Mouse (Mus musculus) forebrain, embryonic 16.5 days (tissue): Measurements from ENCODE around the gene Lrp8. TPM values are rescaled to one million over a fixed set of nuclear protein-coding genes. Genes with fewer than 3 reads are reported as not detected.

ENCODE experiments used
- ATAC-seq: fragments of 200-750 bp; cut with Nextera tagmentation; 2 replicates; pipeline ENCODE4 v1.8.0; 2017; ENCODE audit warnings: mild to moderate bottlenecking, moderate library complexity
- H3K27ac ChIP-seq: fragments of 300-500 bp; sonication (generic); 2 replicates; pipeline ENCODE4 v1.5.1; 2014; ENCODE audit warnings: low read length, control low read depth
- H3K27me3 ChIP-seq: fragments of 300-500 bp; sonication (generic); replicated peaks from 2 replicates; pipeline ENCODE4 v1.6.1; 2014; ENCODE audit warnings: low read length; ENCODE audit not compliant: control insufficient read depth, insufficient read depth
- H3K36me3 ChIP-seq: fragments of 300-500 bp; sonication (generic); 2 replicates; pipeline ENCODE4 v1.6.1; 2014; ENCODE audit not compliant: control insufficient read depth, insufficient read depth
- H3K4me1 ChIP-seq: fragments of 300-500 bp; sonication (generic); replicated peaks from 2 replicates; pipeline ENCODE4 v1.6.1; 2014; ENCODE audit warnings: low read length; ENCODE audit not compliant: control insufficient read depth, insufficient read depth
- H3K4me2 ChIP-seq: fragments of 300-500 bp; sonication (generic); 2 replicates; pipeline ENCODE4 v1.6.1; 2014; ENCODE audit warnings: mild to moderate bottlenecking, low read length, control low read depth
- H3K4me3 ChIP-seq: fragments of 300-500 bp; sonication (generic); replicated peaks from 2 replicates; pipeline ENCODE4 v1.5.1; 2014; ENCODE audit warnings: mild to moderate bottlenecking, low read length, control low read depth
- H3K9ac ChIP-seq: fragments of 300-500 bp; sonication (generic); replicated peaks from 2 replicates; pipeline ENCODE4 v1.6.1; 2014; ENCODE audit warnings: low read depth, low read length, control low read depth
- H3K9me3 ChIP-seq: fragments of 300-500 bp; sonication (generic); 2 replicates; pipeline ENCODE4 v1.6.1; 2016; ENCODE audit warnings: low read length; ENCODE audit not compliant: control insufficient read depth
- WGBS: fragments of 180-500 bp; shearing (Covaris S2); extraction: QIAGEN DNeasy Blood & Tissue Kit; methylation state at CpG from one replicate; pipeline ENCODE4 v1.1.7; 2014; 5-methylcytosine and 5-hydroxymethylcytosine counted together
- polyA plus RNA-seq: library from polyadenylated mRNA; unstranded; fragments of >200 nt; fragmentation: Nextera tagmentation; extraction: Ambion mirVana; gene quantifications from 2 replicates; pipeline ENCODE4 v1.2.1, GENCODE M21; 2015

The Lrp8 gene
- polyA plus RNA-seq, 1 experiment from 2014 or later, result 71.8 TPM

DNA sequence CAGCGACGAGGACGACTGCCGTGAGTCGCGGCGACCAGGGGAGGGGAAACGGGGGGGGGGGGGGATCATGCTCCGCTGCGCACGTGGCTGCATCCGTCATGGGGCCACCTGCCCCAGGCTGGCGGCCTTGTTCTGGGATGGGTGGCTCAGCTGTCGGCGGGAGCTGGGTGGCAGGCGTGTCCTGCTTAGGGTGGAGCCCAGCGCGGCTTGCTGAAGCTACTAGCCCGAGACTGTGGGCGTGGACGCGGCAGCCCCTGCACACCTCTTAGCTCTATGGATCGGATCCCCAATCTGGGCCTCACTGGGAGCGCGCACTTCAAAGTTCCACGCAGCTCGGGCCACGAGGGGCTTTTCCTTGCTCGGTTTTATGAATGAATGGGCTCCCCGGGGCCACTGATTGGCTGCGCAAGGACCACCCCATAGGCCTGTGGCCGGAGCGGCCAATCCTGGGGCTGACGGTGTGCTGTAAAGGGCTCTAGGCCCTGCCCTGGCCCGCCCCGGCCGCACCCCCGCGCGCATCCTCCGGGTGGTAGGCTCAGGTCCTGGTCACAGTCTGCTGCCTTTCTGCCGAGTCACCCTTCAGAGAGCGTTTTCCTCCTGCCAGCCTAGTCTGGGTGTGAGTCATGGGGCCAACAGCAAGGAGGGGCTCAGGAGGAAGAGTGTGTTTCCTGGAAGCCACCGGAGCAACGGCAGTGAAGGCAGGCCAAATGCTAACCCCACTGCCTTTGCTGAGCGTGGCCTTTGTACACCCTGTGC, 1.5 kb downstream of the Lrp8 start:
- under 1% methylated on average over 46 of the region's 46 CpGs for WGBS
- peak; percentile 65 for ATAC-seq
- peaks cover 54% of the 10 kb centered on the region for H3K4me1 ChIP-seq
- peak overlapping the region; percentile 95 for H3K4me2 ChIP-seq
- no peaks in the 10 kb centered on the region for H3K9me3 ChIP-seq
- H3K36me3 ChIP-seq, result no peaks in the 10 kb centered on the region
- peak overlapping the region; percentile 99 for H3K27ac ChIP-seq
- peak overlapping the region; percentile 82 for H3K4me3 ChIP-seq
- peak overlapping the region; percentile 96 for H3K9ac ChIP-seq
- no peaks in the 10 kb centered on the region for H3K27me3 ChIP-seq

DNA sequence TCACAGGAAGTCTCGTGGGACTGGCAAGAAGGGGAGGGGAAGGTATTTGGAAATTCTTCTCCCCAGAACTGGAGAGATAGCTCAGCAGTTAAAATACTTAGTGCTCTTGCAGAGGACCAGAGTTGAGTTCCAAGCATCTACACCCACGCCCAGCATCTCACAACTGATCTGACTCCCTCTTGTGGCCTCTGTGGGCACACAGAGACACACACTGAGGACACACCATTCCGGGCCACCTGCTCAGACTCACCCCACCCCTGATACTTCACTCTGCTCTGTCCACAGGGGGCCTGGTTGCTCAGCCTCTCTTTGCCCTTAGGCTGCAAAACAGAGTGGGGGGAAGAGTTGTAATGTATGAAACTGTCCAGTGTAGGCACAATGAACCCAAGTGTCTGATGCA, 3.4 kb downstream of the Lrp8 start:
- 66% methylated on average over 3 of the region's 3 CpGs for WGBS
- no peak overlapping the region; the same call in 1 of the 2 replicates for H3K4me3 ChIP-seq
- H3K36me3 ChIP-seq, result peaks cover 4% of the 10 kb centered on the region; the same call in 1 of the 2 replicates

DNA sequence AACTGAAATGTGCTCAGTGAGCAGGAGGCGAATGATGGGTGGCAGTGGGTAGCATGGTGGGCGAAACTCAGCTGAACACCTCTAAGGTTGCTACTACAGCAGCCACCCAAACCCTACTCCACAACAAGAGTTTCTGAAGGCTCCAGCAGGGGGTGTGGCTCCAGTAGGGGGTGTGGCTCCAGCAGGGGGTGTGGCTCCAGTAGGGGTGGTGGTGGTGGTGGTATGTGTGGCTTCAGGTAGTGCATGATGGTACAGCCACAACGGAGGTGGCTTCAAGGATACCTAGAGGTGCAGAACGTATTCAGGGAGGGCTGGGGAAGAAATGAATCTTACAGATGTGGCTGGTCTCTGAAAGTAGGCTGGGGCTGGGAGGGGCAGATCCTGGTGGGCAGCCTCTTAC, 5.7 kb downstream of the Lrp8 start:
- Histone ChIP-seq H3K4me1 (peaks cover 69% of the 10 kb centered on the region), H3K27ac (no peak overlapping the region), H3K9ac (no peak overlapping the region), H3K27me3 (no peaks in the 10 kb centered on the region), H3K4me3 (no peak overlapping the region), H3K36me3 (peaks cover 4% of the 10 kb centered on the region; the same call in 1 of the 2 replicates), H3K4me2 (no peak overlapping the region), H3K9me3 (no peaks in the 10 kb centered on the region)
- ATAC-seq, result no peak
- WGBS, result 76% methylated on average over 4 of the region's 4 CpGs

More for the DNA sequence above, 3.4 kb downstream of the Lrp8 start:
- Histone ChIP-seq H3K4me1 (peaks cover 65% of the 10 kb centered on the region), H3K27ac (no peak overlapping the region), H3K9me3 (no peaks in the 10 kb centered on the region), H3K27me3 (no peaks in the 10 kb centered on the region), H3K9ac (no peak overlapping the region), H3K4me2 (peak overlapping the region; percentile 95)
- no peak for ATAC-seq

DNA sequence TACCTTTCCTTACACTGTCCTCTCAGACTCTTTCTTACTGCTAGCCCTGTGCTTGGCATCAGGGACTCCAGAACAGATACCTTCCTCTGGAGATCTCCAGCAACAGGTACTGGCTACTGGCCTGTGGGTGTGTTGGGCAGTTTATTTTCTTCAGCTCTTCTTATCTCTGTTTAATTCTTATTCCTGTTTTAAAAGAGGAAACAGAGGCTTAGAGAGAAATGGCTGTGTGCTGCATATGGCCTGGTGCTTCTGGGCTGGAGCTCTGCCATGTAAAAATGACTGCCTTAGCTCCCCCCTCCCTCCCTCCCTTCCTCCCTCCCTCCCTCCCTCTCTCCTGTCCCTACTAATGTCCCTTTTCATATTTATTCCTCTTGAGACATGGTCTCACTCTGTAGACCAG, 6.6 kb downstream of the Lrp8 start:
- peak overlapping the region; percentile 21; the same call in 1 of the 2 replicates for H3K27ac ChIP-seq
- peaks cover 4% of the 10 kb centered on the region; the same call in 1 of the 2 replicates for H3K36me3 ChIP-seq
- no peaks in the 10 kb centered on the region for H3K9me3 ChIP-seq
- ATAC-seq, result no peak
- no peak overlapping the region for H3K9ac ChIP-seq
- peaks cover 69% of the 10 kb centered on the region for H3K4me1 ChIP-seq
- no peak overlapping the region for H3K4me2 ChIP-seq
- no peaks in the 10 kb centered on the region for H3K27me3 ChIP-seq
- H3K4me3 ChIP-seq, result no peak overlapping the region

DNA sequence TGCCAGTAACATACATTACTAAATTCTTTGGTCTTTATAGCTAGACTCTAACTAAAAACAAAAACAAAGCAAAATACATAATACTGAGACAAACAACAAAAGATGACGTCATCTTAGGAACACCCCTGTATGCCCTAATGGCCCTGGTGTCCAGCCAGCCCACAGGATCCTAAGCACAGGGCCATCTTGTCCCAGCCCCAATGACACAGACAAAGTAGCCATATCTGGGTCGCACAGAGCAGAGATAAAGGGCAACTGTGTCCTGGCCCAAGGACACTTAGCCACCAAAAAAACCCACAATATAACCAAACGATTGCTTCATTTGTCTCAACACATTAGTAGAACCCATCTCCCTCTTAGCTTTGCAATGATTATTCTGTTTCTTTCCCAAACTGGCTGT, 8.9 kb downstream of the Lrp8 start:
- no peak overlapping the region for H3K4me3 ChIP-seq
- no peak overlapping the region for H3K27ac ChIP-seq
- no peaks in the 10 kb centered on the region for H3K9me3 ChIP-seq
- peaks cover 6% of the 10 kb centered on the region; the same call in 1 of the 2 replicates for H3K36me3 ChIP-seq
- H3K4me2 ChIP-seq, result no peak overlapping the region
- 86% methylated on average over 3 of the region's 3 CpGs for WGBS
- ATAC-seq, result no peak
- no peaks in the 10 kb centered on the region for H3K27me3 ChIP-seq
- H3K9ac ChIP-seq, result no peak overlapping the region
- H3K4me1 ChIP-seq, result peaks cover 68% of the 10 kb centered on the region

DNA sequence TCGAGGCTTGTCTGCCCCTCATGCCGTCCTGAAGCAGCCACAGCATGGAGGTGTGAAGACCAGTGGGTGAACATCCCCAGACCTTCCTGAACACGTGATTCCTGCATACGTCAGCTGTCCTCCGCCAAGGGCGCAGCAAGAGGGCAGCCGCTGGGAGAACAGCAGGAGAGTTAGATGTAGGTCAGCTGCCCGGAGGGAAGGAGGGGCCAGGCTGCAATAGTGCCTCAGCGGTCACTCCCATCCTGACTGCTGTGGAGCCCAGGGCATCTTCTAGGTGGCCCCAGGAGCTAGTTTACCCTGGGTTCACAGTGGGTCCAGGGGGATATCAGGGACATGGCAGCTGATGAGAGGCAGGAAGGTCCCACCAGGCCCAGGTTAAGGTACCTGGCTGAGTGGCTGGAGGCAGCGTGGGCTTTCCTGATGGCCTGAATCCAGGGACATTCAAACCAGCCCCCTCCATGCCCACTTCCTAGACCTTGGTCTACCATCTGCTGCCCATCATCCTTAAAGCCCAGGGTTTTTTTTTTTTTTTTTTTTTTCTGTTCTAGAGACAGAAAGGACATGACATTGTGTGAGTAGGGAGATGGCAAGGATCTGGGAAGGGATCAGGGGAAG, 9.8 kb downstream of the Lrp8 start:
- H3K4me1 ChIP-seq, result peaks cover 68% of the 10 kb centered on the region
- no peak for ATAC-seq
- H3K27me3 ChIP-seq, result no peaks in the 10 kb centered on the region
- H3K27ac ChIP-seq, result no peak overlapping the region
- WGBS, result 57% methylated on average over 10 of the region's 10 CpGs
- no peak overlapping the region for H3K9ac ChIP-seq
- H3K9me3 ChIP-seq, result no peaks in the 10 kb centered on the region
- H3K4me3 ChIP-seq, result no peak overlapping the region
- no peak overlapping the region for H3K4me2 ChIP-seq
- peaks cover 6% of the 10 kb centered on the region; the same call in 1 of the 2 replicates for H3K36me3 ChIP-seq

DNA sequence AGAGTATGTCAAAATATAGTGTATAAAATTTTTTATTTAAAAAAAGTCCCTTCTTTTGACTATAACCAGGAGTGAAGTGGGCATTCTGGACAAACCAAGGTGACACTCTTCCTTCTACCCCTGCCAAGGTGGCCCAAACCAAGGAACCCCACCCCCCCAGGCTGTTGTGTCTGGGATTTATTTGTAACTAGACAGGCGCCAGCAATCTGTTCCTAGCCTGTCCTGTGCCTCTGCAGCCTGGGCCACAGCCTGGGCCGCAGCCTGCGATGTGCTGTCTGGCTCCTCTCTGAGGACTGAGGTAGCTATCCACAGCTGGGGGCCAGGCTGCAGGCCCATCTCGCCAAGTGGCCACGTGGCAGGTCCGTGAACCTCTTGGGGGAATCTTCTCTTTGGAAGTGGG, 10.3 kb downstream of the Lrp8 start:
- Histone ChIP-seq H3K27ac (no peak overlapping the region), H3K4me3 (no peak overlapping the region), H3K9ac (no peak overlapping the region), H3K9me3 (no peaks in the 10 kb centered on the region), H3K27me3 (no peaks in the 10 kb centered on the region), H3K4me2 (no peak overlapping the region), H3K36me3 (peaks cover 6% of the 10 kb centered on the region; the same call in 1 of the 2 replicates), H3K4me1 (peaks cover 68% of the 10 kb centered on the region)
- WGBS, result 69% methylated on average over 6 of the region's 6 CpGs
- no peak for ATAC-seq

DNA sequence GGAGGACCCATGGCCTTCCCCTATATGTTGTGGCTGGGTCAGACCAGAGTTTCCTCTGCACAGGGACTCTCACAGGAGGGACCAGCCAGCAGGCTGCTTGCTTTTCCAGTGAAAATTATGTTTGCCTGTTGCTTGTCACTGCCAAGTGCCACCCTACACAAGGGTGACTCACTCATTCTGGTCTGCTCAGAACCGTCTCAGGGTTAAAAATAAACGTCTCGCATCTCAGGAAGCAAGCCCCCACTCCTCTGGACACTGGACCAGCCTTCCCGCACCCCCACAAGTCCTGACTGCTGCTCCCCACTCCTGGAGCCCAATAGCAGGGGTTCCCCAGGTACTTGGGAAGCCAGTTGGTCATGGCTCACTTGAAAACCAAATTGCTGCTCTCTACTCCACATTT, 14.4 kb downstream of the Lrp8 start:
- Histone ChIP-seq H3K27me3 (no peaks in the 10 kb centered on the region), H3K9me3 (no peaks in the 10 kb centered on the region), H3K4me3 (no peak overlapping the region), H3K27ac (peak overlapping the region; percentile 76), H3K9ac (no peak overlapping the region), H3K4me2 (no peak overlapping the region), H3K36me3 (0 out of 2 replicates have a peak, but pooled peaks cover 3% of the 10 kb centered on the region), H3K4me1 (peaks cover 86% of the 10 kb centered on the region)
- ATAC-seq, result no peak
- 83% methylated on average over 4 of the region's 4 CpGs for WGBS

DNA sequence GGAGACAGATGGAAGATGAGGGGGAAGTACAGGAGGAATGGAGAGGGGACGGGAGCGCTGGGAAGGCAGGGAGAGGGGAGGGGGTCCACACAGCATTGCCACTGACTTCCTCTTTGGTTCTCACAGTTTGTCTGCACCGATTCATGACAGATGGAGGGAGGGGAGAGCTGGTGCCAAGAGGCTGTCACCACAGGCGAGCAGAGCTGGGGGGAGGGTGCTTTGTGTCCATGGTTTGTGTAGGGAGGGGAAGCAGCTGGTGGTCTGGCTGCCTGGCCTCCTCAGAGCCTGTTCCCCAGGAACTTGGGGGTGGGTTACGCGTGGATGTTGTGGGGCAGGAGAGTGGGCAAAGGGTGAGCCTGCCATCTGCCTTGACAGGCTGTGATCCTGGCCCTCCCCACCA, 15.4 kb downstream of the Lrp8 start:
- Histone ChIP-seq H3K36me3 (0 out of 2 replicates have a peak, but pooled peaks cover 3% of the 10 kb centered on the region), H3K4me2 (no peak overlapping the region), H3K27me3 (no peaks in the 10 kb centered on the region), H3K9me3 (no peaks in the 10 kb centered on the region), H3K27ac (peak overlapping the region; percentile 76), H3K9ac (0 out of 2 replicates have a peak overlapping the region, but pooled peaks have one; percentile 12), H3K4me1 (peaks cover 88% of the 10 kb centered on the region), H3K4me3 (no peak overlapping the region)
- peak; percentile 78 for ATAC-seq
- WGBS, result 11% methylated on average over 6 of the region's 6 CpGs
